Mouse (Mus musculus) gastrocnemius, postnatal 25 days (tissue): Measurements from ENCODE around the gene Tns1. TPM values are rescaled to one million over a fixed set of nuclear protein-coding genes. Genes with fewer than 3 reads are reported as not detected.

Experiments
- DNase-seq: peaks from one replicate; pipeline ENCODE4 v3.0.0; 2022
- total RNA-seq, 2 experiments: library from RNA; stranded (reverse); gene quantifications; 1 replicate in 1 of 2; 2 replicates in 1 of 2; pipeline ENCODE4 v1.2.3; 2021

The Tns1 gene
- total RNA-seq, 2 experiments from 2014 or later: 205 to 234 TPM

GRCm38 (mm10) chr1:73958210-73958983, 165.9 kb downstream of the Tns1 start:
- DNase-seq: peak; percentile 78

GRCm38 (mm10) chr1:73957428-73957827, 166.8 kb downstream of the Tns1 start:
- DNase-seq: no peak

- no peak for DNase-seq
Measured at GRCm38 (mm10) chr1:73956320-73956719, 167.9 kb downstream of the Tns1 start.

GRCm38 (mm10) chr1:73955259-73955842, 168.9 kb downstream of the Tns1 start:
- peak; percentile 63 for DNase-seq

- no peak for DNase-seq
Measured at GRCm38 (mm10) chr1:73954614-73955013, 169.6 kb downstream of the Tns1 start.

- no peak for DNase-seq
Measured at GRCm38 (mm10) chr1:73954015-73954408, 170.2 kb downstream of the Tns1 start.

- no peak for DNase-seq
Measured at GRCm38 (mm10) chr1:73953317-73954014, 170.8 kb downstream of the Tns1 start.

- no peak for DNase-seq
Measured at GRCm38 (mm10) chr1:73952598-73952997, 171.7 kb downstream of the Tns1 start.

- no peak for DNase-seq
Measured at GRCm38 (mm10) chr1:73951178-73951577, 173.1 kb downstream of the Tns1 start.

- no peak for DNase-seq
Measured at GRCm38 (mm10) chr1:73948757-73949156, 175.5 kb downstream of the Tns1 start.

- no peak for DNase-seq
Measured at GRCm38 (mm10) chr1:73947525-73948304, 176.5 kb downstream of the Tns1 start.

GRCm38 (mm10) chr1:73946701-73947100, 177.5 kb downstream of the Tns1 start:
- DNase-seq: no peak

GRCm38 (mm10) chr1:73944393-73944792, 179.9 kb downstream of the Tns1 start:
- DNase-seq: no peak

GRCm38 (mm10) chr1:73943667-73944289, 180.5 kb downstream of the Tns1 start:
- DNase-seq: peak; percentile 93

- no peak for DNase-seq
Measured at GRCm38 (mm10) chr1:73943255-73943654, 181.0 kb downstream of the Tns1 start.

- peak; percentile 86 for DNase-seq
Measured at GRCm38 (mm10) chr1:73942243-73942642, 182.0 kb downstream of the Tns1 start.

- DNase-seq: no peak
Measured at GRCm38 (mm10) chr1:73941697-73942096, 182.6 kb downstream of the Tns1 start.

GRCm38 (mm10) chr1:73940491-73941204, 183.6 kb downstream of the Tns1 start:
- no peak for DNase-seq

GRCm38 (mm10) chr1:73938597-73938996, 185.7 kb downstream of the Tns1 start:
- no peak for DNase-seq

GRCm38 (mm10) chr1:73937805-73938204, 186.4 kb downstream of the Tns1 start:
- DNase-seq: no peak

- DNase-seq: no peak
Measured at GRCm38 (mm10) chr1:73936537-73936936, 187.7 kb downstream of the Tns1 start.
